Mouse (Mus musculus) embryo, embryonic 10.5 days (tissue): ENCODE results near the gene Rsu1.

Experiments used
- DNase-seq: peaks from one replicate; pipeline ENCODE4 v3.0.0-alpha.2; 2015; ENCODE audit warnings: low spot score

Rsu1 gene

GRCm38 (mm10) chr2:13168743-13169142 is 102.5 kb downstream of the Rsu1 start:
- DNase-seq, result peak; percentile 75

- DNase-seq, result no peak
These were observed 109.5 kb downstream of the Rsu1 start for GRCm38 (mm10) chr2:13161717-13162116.

- no peak for DNase-seq
These were observed 126.0 kb downstream of the Rsu1 start for GRCm38 (mm10) chr2:13145245-13145644.

- no peak for DNase-seq
These were observed 136.3 kb downstream of the Rsu1 start for GRCm38 (mm10) chr2:13134890-13135289.

GRCm38 (mm10) chr2:13132841-13133240 is 138.4 kb downstream of the Rsu1 start:
- no peak for DNase-seq

GRCm38 (mm10) chr2:13132406-13132805 is 138.8 kb downstream of the Rsu1 start:
- DNase-seq, result no peak

- DNase-seq, result peak; percentile 43
These were observed 141.4 kb downstream of the Rsu1 start for GRCm38 (mm10) chr2:13129859-13130258.

- DNase-seq, result no peak
These were observed 141.9 kb downstream of the Rsu1 start for GRCm38 (mm10) chr2:13129337-13129736.

- DNase-seq, result no peak
These were observed 150.8 kb downstream of the Rsu1 start for GRCm38 (mm10) chr2:13120461-13120860.

- DNase-seq, result no peak
These were observed 153.3 kb downstream of the Rsu1 start for GRCm38 (mm10) chr2:13117896-13118295.

- no peak for DNase-seq
These were observed 164.7 kb downstream of the Rsu1 start for GRCm38 (mm10) chr2:13106531-13106930.

GRCm38 (mm10) chr2:13104388-13104787 is 166.8 kb downstream of the Rsu1 start:
- no peak for DNase-seq

- no peak for DNase-seq
These were observed 167.4 kb downstream of the Rsu1 start for GRCm38 (mm10) chr2:13103797-13104200.

GRCm38 (mm10) chr2:13094045-13094444 is 177.2 kb downstream of the Rsu1 start:
- no peak for DNase-seq

- DNase-seq, result no peak
These were observed 177.6 kb downstream of the Rsu1 start for GRCm38 (mm10) chr2:13093570-13093969.

GRCm38 (mm10) chr2:13091399-13092015 is 179.7 kb downstream of the Rsu1 start:
- no peak for DNase-seq

- no peak for DNase-seq
These were observed 180.4 kb downstream of the Rsu1 start for GRCm38 (mm10) chr2:13090841-13091240.

GRCm38 (mm10) chr2:13089861-13090260 is 181.4 kb downstream of the Rsu1 start:
- no peak for DNase-seq

GRCm38 (mm10) chr2:13088266-13088665 is 182.9 kb downstream of the Rsu1 start:
- DNase-seq, result no peak

GRCm38 (mm10) chr2:13087811-13088210 is 183.4 kb downstream of the Rsu1 start:
- DNase-seq, result no peak

GRCm38 (mm10) chr2:13084223-13084622 is 187.0 kb downstream of the Rsu1 start:
- DNase-seq, result peak; percentile 33

- no peak for DNase-seq
These were observed 190.7 kb downstream of the Rsu1 start for GRCm38 (mm10) chr2:13080476-13080875.

GRCm38 (mm10) chr2:13072243-13072642 is 199.0 kb downstream of the Rsu1 start:
- no peak for DNase-seq

GRCm38 (mm10) chr2:13060426-13061170 is 210.6 kb downstream of the Rsu1 start:
- no peak for DNase-seq
